Mouse (Mus musculus): ENCODE measurements around the gene Gm7697. TPM values are rescaled to one million over a fixed set of nuclear protein-coding genes. Genes with fewer than 3 reads are reported as not detected.
"Not testable (repeated sequence)": the region's sequence is repeated elsewhere in the genome, so short reads cannot be mapped to it uniquely, and the experiment has no call there.

Gm7697 gene
- not detected for total RNA-seq (2021)
- long read RNA-seq, experiment 1: 0 reads
- long read RNA-seq, experiment 2: 0 reads

DNA sequence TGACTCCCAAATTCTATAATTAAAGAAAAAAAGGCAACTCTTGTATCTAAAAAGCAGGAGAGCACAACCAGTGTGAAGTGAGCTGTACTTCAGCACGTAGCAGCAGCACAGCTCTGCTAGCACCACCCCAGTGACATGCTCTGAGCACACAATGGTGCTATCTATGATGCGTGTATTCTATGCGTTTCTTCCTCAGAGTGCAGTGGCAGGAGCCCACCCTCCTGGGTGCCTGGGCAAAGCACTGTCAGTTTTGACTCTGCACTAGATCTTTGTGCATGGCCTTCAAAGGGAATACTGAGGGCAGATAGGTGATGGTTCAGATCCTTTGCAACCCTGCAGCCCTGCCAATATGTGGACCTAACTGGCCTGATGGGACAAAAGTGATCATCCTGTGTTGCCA is at the start of gene Gm7697:
Gene Gm7697 (minus strand): TSS at position 101 of the 400 bp plus-strand sequence.
- DNase-seq: not testable (repeated sequence)

DNA sequence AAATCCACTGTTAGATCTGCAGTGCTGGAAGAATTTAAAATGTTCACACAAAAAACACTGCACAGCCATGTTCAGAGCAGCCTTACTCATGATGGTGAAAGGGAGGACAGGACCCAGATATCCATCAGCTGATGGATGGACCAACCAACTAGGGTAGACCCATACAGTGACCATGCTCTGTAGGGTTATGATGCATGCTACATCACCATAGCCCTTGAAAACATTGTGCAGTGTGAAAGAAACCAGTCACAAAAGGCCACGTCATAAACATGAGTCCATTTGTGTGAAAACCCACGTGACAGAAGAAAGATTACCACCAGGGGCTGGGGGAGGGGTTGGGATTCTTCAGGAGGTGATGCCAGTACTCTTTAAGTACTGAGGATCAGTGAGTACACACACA is 28.5 kb upstream of the Gm7697 start:
- not testable (repeated sequence) for DNase-seq

DNA sequence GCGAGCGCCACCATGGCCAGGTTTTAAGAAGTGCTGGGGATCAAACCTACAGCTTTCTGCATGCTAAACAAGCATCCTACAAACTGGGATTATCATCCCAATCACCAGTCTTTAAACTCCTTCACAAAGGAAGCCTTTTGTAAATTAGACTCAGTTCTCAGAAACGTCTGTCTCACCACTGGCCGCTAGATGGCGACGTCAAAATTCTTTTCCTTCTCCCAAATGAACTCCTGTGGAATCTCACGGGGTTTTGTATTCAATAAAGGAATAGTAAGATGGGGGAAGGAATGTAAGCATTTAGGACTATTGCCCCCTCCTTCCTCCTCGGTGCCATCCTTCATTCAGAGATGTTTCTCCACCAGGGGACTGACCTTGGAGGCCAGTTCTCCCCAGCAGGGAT is 26.8 kb upstream of the Gm7697 start:
- peak; percentile 51 for DNase-seq

DNA sequence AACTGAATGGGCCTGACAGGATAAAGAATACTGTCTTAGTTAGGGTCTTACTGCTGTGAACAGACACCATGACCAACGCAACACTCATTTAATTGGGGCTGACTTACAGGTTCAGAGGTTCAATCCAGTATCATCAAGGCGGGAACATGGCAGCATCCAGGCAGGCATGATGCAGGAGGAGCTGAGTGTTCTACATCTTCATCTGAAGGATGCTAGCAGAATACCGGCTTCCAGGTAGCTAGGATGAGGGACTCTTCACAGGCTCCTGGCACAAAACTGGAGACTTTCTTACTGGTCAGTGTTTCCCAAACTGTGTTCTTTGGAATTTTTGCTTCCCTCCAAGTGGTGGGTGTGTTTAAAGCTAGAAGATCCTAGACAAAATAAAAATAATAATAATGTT is 25.3 kb upstream of the Gm7697 start:
- DNase-seq: not testable (repeated sequence)

DNA sequence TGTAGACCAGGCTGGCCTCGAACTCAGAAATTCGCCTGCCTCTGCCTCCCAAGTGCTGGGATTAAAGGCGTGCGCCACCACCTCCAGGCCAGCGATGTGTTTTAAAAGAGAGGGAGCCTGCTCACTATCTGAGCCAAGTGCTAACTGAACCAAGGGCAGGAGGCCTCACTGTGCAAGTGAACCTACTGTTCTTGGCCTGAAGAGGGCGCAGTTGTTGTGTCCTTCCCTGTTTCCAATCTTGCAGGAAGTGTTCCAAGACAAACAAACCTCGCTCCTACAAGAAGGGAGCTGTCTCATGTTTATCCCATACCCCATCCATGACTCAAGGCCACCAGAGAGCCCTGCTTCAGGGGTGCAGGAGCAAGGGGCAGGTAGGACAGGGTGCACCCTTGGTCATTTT is 24.4 kb upstream of the Gm7697 start:
- DNase-seq: not testable (repeated sequence)

DNA sequence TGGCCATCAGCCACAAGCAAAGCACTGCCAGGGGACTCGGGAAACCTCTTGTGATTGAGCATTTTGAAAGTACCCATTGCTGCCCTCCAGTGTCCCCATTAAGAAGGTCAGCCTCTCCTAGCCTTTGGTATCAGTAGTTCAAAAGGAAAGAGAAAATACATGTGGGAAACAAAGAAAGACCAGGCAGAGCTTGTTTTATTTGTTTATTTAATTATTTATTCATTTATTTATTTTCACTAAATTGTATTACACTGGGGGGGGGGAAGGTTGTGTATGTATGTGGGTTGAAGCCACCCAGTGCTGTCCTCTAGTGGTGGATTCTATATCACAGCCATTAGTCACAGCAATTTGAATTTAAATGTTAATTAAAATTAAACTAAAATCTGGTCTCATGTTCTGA is 22.2 kb upstream of the Gm7697 start:
- DNase-seq: not testable (repeated sequence)

DNA sequence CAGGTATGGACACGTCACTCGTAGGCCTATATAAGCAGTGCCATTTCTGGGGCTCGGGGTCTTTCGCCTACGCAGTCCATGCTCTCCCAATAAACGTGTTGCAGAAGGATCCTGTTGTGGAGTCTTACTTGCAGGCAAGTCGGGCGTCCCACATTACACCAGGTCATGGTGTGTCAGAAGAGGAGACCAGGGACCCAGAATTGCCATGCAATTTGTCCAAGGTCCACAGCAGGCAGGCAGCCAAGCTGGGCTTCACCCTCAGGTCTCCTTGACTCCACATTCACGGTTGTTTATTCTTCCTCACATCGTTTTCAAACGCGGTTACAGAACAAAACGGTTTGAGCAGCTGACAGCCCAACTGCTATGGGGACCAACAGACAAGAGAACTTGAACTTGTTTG is 21.7 kb upstream of the Gm7697 start:
- DNase-seq: not testable (repeated sequence)

DNA sequence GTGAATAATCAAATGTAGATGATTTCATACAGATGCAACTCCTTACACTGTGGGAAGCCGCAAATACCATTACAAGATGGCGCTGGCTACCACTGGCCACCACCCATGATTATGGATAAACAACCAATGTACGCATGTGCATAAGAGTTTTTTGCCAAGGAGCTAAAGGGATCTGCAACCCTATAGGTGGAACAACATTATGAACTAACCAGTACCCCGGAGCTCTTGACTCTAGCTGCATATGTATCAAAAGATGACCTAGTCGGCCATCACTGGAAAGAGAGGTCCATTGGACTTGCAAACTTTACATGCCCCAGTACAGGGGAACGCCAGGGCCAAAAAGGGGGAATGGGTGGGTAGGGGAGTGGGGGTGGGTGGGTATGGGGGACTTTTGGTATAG is 21.2 kb upstream of the Gm7697 start:
- DNase-seq: not testable (repeated sequence)

DNA sequence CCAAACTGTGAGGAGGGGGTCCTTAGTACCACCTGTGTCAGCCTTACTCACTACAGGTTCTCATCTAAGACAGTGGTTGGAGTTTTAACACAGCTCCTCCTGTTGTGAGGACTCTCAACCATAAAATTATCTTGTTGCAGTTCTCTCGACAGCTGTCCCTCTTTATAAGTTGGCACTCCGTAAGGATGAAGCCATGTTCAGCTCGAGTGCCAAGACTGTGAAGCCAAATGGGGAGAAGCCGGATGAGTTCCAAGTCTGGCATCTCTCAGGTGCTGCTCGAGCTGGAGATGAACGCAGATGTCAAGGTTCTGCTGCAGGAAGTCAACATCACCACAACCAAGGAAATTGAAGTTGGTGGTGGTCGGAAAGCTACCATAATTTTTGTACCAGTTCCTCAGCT is 18.0 kb upstream of the Gm7697 start:
- DNase-seq: not testable (repeated sequence)

DNA sequence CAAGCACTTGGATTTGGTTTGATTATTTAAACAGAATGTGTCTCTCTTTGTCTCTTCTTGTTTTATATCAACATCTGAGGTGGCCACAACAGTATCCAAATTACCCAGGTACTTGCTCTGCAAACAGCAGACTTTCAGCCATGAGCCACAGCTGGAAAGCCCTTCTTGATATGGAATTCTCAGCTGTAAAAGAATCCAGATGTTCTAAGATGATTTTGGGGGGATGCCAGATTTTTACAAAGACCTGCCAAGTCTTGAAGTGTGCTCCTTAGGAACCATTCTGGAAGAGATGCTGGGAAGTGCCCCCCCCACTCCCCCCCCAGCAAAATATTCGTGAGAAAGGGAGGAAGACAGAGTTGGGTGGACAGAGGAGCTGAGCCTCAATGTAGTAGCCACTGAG is 17.6 kb upstream of the Gm7697 start:
- not testable (repeated sequence) for DNase-seq

DNA sequence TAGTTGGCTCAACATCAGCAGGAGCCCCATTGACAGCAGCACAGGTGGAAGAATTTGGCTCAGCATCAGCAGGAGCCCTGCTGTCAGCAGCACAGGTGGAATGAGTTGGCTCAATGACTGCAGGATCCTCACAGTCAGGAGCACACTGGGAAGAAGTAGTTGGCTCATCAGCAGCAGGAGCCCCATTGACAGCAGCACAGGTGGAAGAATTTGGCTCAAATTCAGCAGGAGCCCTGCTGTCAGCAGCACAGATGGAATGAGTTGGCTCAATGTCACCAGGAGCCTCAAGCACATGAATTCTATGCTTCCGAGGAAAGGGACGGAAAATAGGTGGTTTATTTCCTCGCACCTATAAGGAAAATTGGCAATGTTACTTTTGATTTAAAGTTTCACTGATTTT is 47.8 kb downstream of the Gm7697 start:
- not testable (repeated sequence) for DNase-seq

DNA sequence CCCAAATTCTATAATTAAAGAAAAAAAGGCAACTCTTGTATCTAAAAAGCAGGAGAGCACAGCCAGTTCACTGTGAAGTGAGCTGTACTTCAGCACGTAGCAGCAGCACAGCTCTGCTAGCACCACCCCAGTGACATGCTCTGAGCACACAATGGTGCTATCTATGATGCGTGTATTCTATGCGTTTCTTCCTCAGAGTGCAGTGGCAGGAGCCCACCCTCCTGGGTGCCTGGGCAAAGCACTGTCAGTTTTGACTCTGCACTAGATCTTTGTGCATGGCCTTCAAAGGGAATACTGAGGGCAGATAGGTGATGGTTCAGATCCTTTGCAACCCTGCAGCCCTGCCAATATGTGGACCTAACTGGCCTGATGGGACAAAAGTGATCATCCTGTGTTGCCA is 69.3 kb downstream of the Gm7697 start, which contains the start of gene Gm9495:
Gene Gm9495 (minus strand): TSS at position 101 of the 400 bp plus-strand sequence.
- DNase-seq: not testable (repeated sequence)

Other genes starting within 250 kb of the Gm7697 start
- gene Gm9495, start 69.4 kb downstream of the Gm7697 start, total RNA-seq (2021): not detected
- gene Zfp868, start 102.6 kb upstream of the Gm7697 start, total RNA-seq (2021): 1 to 10 TPM; 7.6 to 7.9 TPM
- gene Zfp964, start 131.5 kb upstream of the Gm7697 start, total RNA-seq (2021): 1 to 10 TPM; 1.1 to 1.3 TPM
- 10 to 100 TPM; 12.7 to 12.8 TPM for gene Zfp869, start 187.7 kb upstream of the Gm7697 start, total RNA-seq (2021)
- 1 to 10 TPM; 4.0 to 5.0 TPM for gene Zfp963, start 227.0 kb upstream of the Gm7697 start, total RNA-seq (2021)

Data from gastrocnemius, postnatal 10 days (tissue).